Mouse (Mus musculus) heart, postnatal 0 days (tissue): ENCODE measurements around the gene Il17rd. TPM values are rescaled to one million over a fixed set of nuclear protein-coding genes. Genes with fewer than 3 reads are reported as not detected.

Source experiments
- ATAC-seq: fragments of 200-750 bp; cut with Nextera tagmentation; 2 replicates; pipeline ENCODE4 v1.8.0; 2017; ENCODE audit warnings: low read depth, moderate number of reproducible peaks, moderate library complexity; ENCODE audit not compliant: insufficient read depth
- DNase-seq: peaks from one replicate; pipeline ENCODE4 v3.0.0-alpha.2; 2016; ENCODE audit warnings: low spot score
- H3K27ac ChIP-seq: fragments of 300-500 bp; sonication (generic); 2 replicates; pipeline ENCODE4 v1.5.1; 2014; ENCODE audit warnings: low read depth, mild to moderate bottlenecking
- H3K27me3 ChIP-seq: fragments of 300-500 bp; sonication (generic); 2 replicates; pipeline ENCODE4 v1.6.1; 2014; ENCODE audit warnings: low read length, mixed read lengths; ENCODE audit not compliant: control insufficient read depth, insufficient read depth
- H3K36me3 ChIP-seq: fragments of 300-500 bp; sonication (generic); replicated peaks from 2 replicates; pipeline ENCODE4 v1.6.1; 2014; ENCODE audit warnings: low read length, mixed read lengths; ENCODE audit not compliant: control insufficient read depth, insufficient read depth
- H3K4me1 ChIP-seq: fragments of 300-500 bp; sonication (generic); 2 replicates; pipeline ENCODE4 v1.6.1; 2014; ENCODE audit warnings: antibody characterized with exemption; ENCODE audit not compliant: control insufficient read depth, insufficient read depth
- H3K4me2 ChIP-seq: fragments of 300-500 bp; sonication (generic); 2 replicates; pipeline ENCODE4 v1.6.1; 2014; ENCODE audit warnings: low read depth, mild to moderate bottlenecking, low read length, moderate library complexity
- H3K4me3 ChIP-seq: fragments of 300-500 bp; sonication (generic); 2 replicates; pipeline ENCODE4 v1.5.1; 2014; ENCODE audit warnings: low read depth, low read length
- H3K9ac ChIP-seq: fragments of 300-500 bp; sonication (generic); replicated peaks from 2 replicates; pipeline ENCODE4 v1.6.1; 2014; ENCODE audit warnings: low read depth, low read length, mixed read lengths
- H3K9me3 ChIP-seq: fragments of 300-500 bp; sonication (generic); replicated peaks from 2 replicates; pipeline ENCODE4 v1.6.1; 2016; ENCODE audit warnings: low read length; ENCODE audit not compliant: control insufficient read depth
- CTCF ChIP-seq: IDR thresholded peaks from 2 replicates; pipeline ENCODE4 v1.5.1; 2016; ENCODE audit warnings: antibody characterized with exemption, control low read depth, low read depth
- EP300 ChIP-seq: IDR thresholded peaks from 2 replicates; pipeline ENCODE4 v1.6.1; 2016; ENCODE audit warnings: antibody characterized with exemption, low read depth
- WGBS: fragments of 180-500 bp; shearing (Covaris S2); extraction: QIAGEN DNeasy Blood & Tissue Kit; methylation state at CpG from one replicate; pipeline ENCODE4 v1.1.7; 2014; 5-methylcytosine and 5-hydroxymethylcytosine counted together
- polyA plus RNA-seq: library from polyadenylated mRNA; unstranded; fragments of >200 nt; fragmentation: Nextera tagmentation; extraction: Ambion mirVana; gene quantifications from 2 replicates; pipeline ENCODE4 v1.2.1, GENCODE M21; 2015
- total RNA-seq: library from RNA; depleted of rRNA; stranded (reverse); fragments of >200 nt; gene quantifications from 2 replicates; pipeline ENCODE4 v1.2.3, GENCODE M21; 2014; ENCODE audit warnings: low replicate concordance

Il17rd gene
- total and polyA plus RNA-seq, 2 experiments from 2014 or later, result 0.63 to 4.2 TPM

- H3K4me2 ChIP-seq, result peak overlapping the region; percentile 98
- WGBS, result 3% methylated on average over 58 of the region's 59 CpGs
- TF ChIP-seq EP300 (no peak), CTCF (no peak)
Observed at GRCm38 (mm10) chr14:27039281-27040248, 824 bp downstream of the Il17rd start.

DNA sequence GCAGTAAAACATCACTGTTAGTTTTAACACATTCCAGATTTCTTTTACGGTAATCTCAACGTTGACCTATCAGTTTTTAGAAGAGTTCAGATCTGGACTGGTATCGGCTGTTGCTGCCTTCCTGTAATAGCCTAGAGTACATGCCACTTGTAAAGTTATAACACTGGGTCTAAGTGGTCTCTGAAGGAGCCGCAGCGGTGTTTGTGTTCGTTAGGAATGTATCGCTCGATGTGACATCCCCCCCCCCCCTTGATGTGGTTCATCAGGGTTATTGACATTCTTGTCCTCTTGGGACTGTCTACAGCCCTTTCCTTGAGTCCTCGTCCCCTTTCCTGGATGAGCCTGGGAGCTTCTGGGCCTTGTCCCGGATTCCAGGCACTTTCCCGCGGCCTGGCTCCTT is 1.7 kb downstream of the Il17rd start:
- H3K27ac ChIP-seq, result no peak overlapping the region
- no peak overlapping the region for H3K9ac ChIP-seq
- no peaks in the 10 kb centered on the region for H3K36me3 ChIP-seq
- TF ChIP-seq EP300, result no peak
- no peak for TF ChIP-seq CTCF
- H3K27me3 ChIP-seq, result no peaks in the 10 kb centered on the region
- ATAC-seq (no peak), DNase-seq (no peak)
- H3K4me2 ChIP-seq, result peak overlapping the region; percentile 98
- no peaks in the 10 kb centered on the region for H3K9me3 ChIP-seq
- WGBS, result 49% methylated on average over 12 of the region's 12 CpGs
- peaks cover 14% of the 10 kb centered on the region for H3K4me1 ChIP-seq
- H3K4me3 ChIP-seq, result no peak overlapping the region

More at GRCm38 (mm10) chr14:27039281-27040248, 824 bp downstream of the Il17rd start:
- Histone ChIP-seq H3K27me3 (no peaks in the 10 kb centered on the region), H3K36me3 (no peaks in the 10 kb centered on the region), H3K9me3 (no peaks in the 10 kb centered on the region), H3K27ac (peak overlapping the region; percentile 64), H3K4me1 (peaks cover 5% of the 10 kb centered on the region), H3K4me3 (peak overlapping the region; percentile 96), H3K9ac (peak overlapping the region; percentile 84)
- DNase-seq, result no peak
- peak; percentile 42 for ATAC-seq

DNA sequence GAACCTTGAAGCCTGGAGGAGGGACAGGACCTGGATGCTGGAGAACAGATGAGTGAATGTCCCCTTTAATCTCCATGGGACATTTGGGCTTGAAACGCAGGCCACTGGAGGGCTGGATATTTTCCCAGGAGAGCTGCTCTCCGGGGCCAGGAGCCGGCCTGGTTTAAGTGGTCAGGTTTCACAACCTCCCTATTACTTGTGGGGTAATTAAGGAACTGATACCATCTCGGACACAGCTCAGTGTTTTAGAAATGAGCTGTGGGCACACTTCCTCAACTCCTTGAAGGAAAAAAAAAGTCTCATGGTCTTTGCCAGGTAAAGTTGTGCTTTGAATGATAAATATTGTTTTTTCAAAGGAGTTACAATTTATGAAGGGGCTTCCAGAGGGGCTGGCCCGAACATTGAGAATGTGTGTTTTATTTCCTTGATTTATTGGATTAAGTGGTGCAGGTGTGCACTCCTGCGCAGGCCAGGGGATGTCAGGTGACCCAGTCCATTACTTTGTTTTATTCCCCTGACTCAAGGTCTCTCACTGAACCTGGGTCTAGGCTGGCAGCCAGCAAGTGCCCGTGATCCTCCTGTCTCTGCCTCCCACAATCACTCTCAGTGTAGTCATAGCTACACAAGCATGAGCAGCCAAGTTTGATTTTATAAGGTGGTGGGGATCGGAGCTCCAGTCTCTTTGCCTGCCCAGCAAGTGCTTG is 3.7 kb downstream of the Il17rd start:
- ATAC-seq, result no peak
- 64% methylated on average over 8 of the region's 8 CpGs for WGBS
- no peaks in the 10 kb centered on the region for H3K9me3 ChIP-seq
- H3K36me3 ChIP-seq, result no peaks in the 10 kb centered on the region
- no peak overlapping the region for H3K4me2 ChIP-seq
- peaks cover 17% of the 10 kb centered on the region for H3K4me1 ChIP-seq
- TF ChIP-seq EP300 (no peak), CTCF (no peak)
- H3K27ac ChIP-seq, result no peak overlapping the region
- no peak for DNase-seq
- no peaks in the 10 kb centered on the region for H3K27me3 ChIP-seq
- no peak overlapping the region for H3K9ac ChIP-seq
- no peak overlapping the region for H3K4me3 ChIP-seq

DNA sequence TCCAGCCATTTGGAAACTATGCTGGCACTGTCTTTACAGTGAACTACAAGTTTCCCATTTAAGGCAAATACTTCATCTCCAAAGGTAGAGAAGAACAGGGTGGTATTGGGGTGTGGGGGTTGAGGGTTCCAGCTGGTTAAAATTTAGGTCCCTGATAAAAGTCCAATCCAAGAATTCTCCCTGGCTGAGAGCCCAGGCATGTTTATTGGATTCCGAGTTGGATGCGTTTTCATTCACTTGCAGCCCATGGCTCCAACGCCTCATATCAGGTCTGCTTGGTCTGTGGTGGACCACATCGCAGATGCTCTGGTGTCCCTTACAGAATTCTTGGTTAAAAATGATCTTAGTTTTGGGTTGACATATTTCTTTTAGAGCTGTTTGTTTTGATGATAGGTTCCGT is 4.7 kb downstream of the Il17rd start:
- ATAC-seq (no peak), DNase-seq (no peak)
- Histone ChIP-seq H3K4me3 (no peak overlapping the region), H3K4me2 (no peak overlapping the region), H3K4me1 (peaks cover 17% of the 10 kb centered on the region), H3K36me3 (no peaks in the 10 kb centered on the region), H3K27ac (no peak overlapping the region), H3K9ac (no peak overlapping the region), H3K9me3 (no peaks in the 10 kb centered on the region), H3K27me3 (no peaks in the 10 kb centered on the region)
- WGBS, result 34% methylated on average over 5 of the region's 5 CpGs
- TF ChIP-seq EP300 (no peak), CTCF (no peak)

DNA sequence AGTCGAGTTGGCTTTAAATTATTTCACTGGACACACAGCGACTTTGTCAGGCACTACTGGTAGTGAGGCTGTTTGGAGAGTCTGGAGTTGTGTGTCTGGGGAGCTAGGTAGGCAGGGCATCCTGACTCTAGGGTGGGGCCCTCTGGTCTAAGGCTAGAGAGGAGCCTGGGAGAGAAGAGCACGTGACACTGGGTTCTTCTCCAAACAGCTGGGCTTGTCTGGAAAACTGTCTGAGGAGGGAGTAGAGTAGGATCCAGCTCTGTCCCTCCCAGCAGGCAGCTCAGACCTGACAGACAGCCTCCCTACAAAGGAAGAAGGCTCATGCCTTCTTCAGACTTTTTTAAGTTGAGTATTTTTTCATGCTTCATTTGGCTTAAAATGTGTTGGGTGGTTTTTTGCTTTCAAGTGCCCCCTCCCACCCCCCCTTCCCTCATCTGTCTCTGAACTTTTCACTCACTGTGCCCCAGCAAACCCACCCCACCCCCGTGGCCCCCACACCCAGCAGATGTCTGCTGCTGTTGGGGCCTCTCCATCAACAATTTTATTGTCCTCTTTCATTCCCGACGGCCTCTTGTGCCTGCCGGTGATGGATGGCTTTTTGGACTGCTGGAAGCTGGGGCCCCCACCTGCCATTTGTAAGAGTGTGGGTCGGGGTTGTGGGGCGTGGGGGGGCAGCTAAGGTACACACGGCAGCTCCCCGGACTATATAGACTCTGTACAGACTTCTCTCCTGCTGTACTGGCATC is 5.7 kb downstream of the Il17rd start:
- no peaks in the 10 kb centered on the region for H3K9me3 ChIP-seq
- H3K4me3 ChIP-seq, result no peak overlapping the region
- 11% methylated on average over 11 of the region's 11 CpGs for WGBS
- no peak overlapping the region; the same call in 1 of the 2 replicates for H3K4me2 ChIP-seq
- DNase-seq, result no peak
- H3K27ac ChIP-seq, result 0 out of 2 replicates have a peak overlapping the region, but pooled peaks have one; percentile 5
- peaks cover 17% of the 10 kb centered on the region for H3K4me1 ChIP-seq
- no peak for ATAC-seq
- TF ChIP-seq EP300 (no peak), CTCF (no peak)
- no peaks in the 10 kb centered on the region for H3K36me3 ChIP-seq
- H3K27me3 ChIP-seq, result no peaks in the 10 kb centered on the region
- H3K9ac ChIP-seq, result no peak overlapping the region
